Mouse (Mus musculus) stomach, embryonic 16.5 days (tissue): Measurements from ENCODE around the gene Ntm. TPM values are rescaled to one million over a fixed set of nuclear protein-coding genes. Genes with fewer than 3 reads are reported as not detected.

ENCODE experiments used
- ATAC-seq: fragments of 200-750 bp; cut with Nextera tagmentation; 2 replicates; pipeline ENCODE4 v1.8.0; 2017; ENCODE audit warnings: moderate number of reproducible peaks, moderate TSS enrichment; ENCODE audit not compliant: insufficient read depth, low FRiP score
- H3K27ac ChIP-seq: fragments of 300-500 bp; sonication (generic); 2 replicates; pipeline ENCODE4 v1.5.1; 2014; ENCODE audit warnings: low read length
- H3K27me3 ChIP-seq: fragments of 300-500 bp; sonication (generic); 2 replicates; pipeline ENCODE4 v1.6.1; 2014; ENCODE audit warnings: low read length, control low read depth, mixed read lengths; ENCODE audit not compliant: control insufficient read depth, insufficient read depth
- H3K36me3 ChIP-seq: fragments of 300-500 bp; sonication (generic); 2 replicates; pipeline ENCODE4 v1.6.1; 2014; ENCODE audit warnings: low read length; ENCODE audit not compliant: control insufficient read depth, insufficient read depth
- H3K4me1 ChIP-seq: fragments of 300-500 bp; sonication (generic); 2 replicates; pipeline ENCODE4 v1.6.1; 2014; ENCODE audit warnings: low read length, control low read depth, mixed read lengths; ENCODE audit not compliant: control insufficient read depth, insufficient read depth
- H3K4me2 ChIP-seq: fragments of 300-500 bp; sonication (generic); 2 replicates; pipeline ENCODE4 v1.6.1; 2014; ENCODE audit warnings: low read depth, low read length, mixed read lengths
- H3K4me3 ChIP-seq: fragments of 300-500 bp; sonication (generic); replicated peaks from 2 replicates; pipeline ENCODE4 v1.5.1; 2014; ENCODE audit warnings: mild to moderate bottlenecking, low read length
- H3K9ac ChIP-seq: fragments of 300-500 bp; sonication (generic); 2 replicates; pipeline ENCODE4 v1.6.1; 2014; ENCODE audit warnings: low read length
- H3K9me3 ChIP-seq: fragments of 300-500 bp; sonication (generic); replicated peaks from 2 replicates; pipeline ENCODE4 v1.6.1; 2016; ENCODE audit warnings: low read length, control low read depth; ENCODE audit not compliant: control insufficient read depth
- WGBS: fragments of 180-500 bp; shearing (Covaris S2); extraction: QIAGEN DNeasy Blood & Tissue Kit; methylation state at CpG from one replicate; pipeline ENCODE4 v1.1.7; 2014; 5-methylcytosine and 5-hydroxymethylcytosine counted together
- polyA plus RNA-seq: library from polyadenylated mRNA; unstranded; fragments of >200 nt; fragmentation: Nextera tagmentation; extraction: Ambion mirVana; gene quantifications from 2 replicates; pipeline ENCODE4 v1.2.1, GENCODE M21; 2015

Gene Ntm
- polyA plus RNA-seq, 1 experiment from 2014 or later = 15.0 TPM

DNA sequence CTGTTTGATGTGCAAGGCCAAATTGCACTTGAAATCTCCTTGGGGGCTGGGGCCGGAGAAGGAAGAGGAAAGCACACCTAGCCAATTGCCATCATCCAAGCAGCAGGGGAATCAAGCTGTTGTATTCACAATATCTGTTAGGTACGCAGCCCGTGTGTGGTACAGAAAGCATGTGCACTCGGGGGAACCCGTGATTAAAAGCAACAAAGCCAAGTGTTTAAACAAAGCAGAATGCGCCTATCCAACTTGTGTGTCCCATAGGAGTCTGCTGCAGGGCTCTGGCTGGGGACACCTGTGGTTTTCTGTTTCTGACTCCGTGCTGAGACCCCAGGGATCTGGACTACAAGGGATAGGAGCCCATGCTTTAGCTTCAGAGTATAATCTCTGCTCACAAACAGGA, 428.6 kb downstream of the Ntm start:
- Histone ChIP-seq H3K4me2 (no peak overlapping the region), H3K4me3 (no peak overlapping the region), H3K27me3 (no peaks in the 10 kb centered on the region), H3K36me3 (no peaks in the 10 kb centered on the region), H3K27ac (no peak overlapping the region), H3K9me3 (no peaks in the 10 kb centered on the region), H3K4me1 (no peaks in the 10 kb centered on the region), H3K9ac (no peak overlapping the region)
- no peak for ATAC-seq
- 57% methylated on average over 7 of the region's 7 CpGs for WGBS

DNA sequence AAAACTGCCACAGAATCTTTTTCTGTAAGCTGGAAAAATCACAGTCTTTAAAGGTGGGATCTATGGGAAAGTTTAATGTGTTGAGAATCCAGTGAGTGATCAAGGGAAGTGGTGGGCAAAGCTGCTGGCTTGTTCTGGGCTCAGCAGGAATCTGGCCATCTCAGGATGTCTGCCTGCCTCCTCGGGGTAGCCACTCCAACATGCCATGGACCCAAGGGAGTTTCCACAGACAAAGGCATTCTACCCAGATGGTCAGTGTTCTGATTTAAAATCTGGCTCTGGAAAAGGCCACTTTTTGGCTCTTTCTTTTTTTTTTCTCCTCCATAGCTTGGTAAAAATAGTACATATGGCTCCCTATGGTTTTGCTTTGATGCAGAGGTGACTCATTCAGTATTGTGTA, 429.4 kb downstream of the Ntm start:
- 44% methylated on average over 1 of the region's 1 CpGs for WGBS
- H3K4me2 ChIP-seq = no peak overlapping the region
- no peak overlapping the region for H3K27ac ChIP-seq
- H3K4me1 ChIP-seq = no peaks in the 10 kb centered on the region
- ATAC-seq = no peak
- H3K9ac ChIP-seq = no peak overlapping the region
- no peaks in the 10 kb centered on the region for H3K36me3 ChIP-seq
- H3K9me3 ChIP-seq = no peaks in the 10 kb centered on the region
- no peak overlapping the region for H3K4me3 ChIP-seq
- no peaks in the 10 kb centered on the region for H3K27me3 ChIP-seq

DNA sequence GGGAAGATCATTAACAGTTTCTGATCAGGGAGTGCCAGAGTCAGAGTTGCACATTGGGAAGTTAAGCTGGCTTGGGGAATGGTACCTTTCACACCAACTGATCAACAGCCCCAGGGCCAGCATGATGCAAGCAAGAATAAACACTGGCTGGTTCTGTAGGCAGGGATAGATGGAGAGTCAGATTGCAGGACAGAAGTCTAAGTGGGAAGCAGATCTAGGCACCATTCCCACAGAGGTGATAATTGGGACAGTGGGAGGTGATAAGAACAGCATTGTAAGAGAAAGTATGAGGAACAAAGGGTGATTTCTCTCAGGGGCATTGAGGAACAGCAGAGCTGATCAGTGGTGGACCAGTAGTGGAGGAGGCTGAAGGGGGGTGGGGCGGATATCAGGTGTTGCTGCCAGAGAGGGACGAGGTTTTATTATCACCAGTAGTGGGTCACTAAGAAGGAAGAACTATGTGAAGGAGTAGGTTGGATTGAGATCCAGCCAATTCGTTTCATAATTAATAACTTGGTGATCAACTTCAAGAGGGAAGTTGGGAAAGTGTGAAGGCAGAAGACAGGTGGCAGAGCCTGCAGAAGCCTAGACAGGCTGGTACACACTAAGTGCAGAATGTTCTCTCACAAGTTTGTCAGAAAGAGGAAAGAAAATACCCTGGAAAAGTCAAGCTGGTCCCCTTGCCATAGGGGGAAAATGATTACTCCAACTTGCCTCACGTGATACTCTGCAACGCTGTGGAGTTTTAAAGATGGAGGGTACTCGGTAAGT, 431.6 kb downstream of the Ntm start:
- no peaks in the 10 kb centered on the region for H3K36me3 ChIP-seq

GRCm38 (mm10) chr9:29524109-29524508, 438.8 kb downstream of the Ntm start:
- Histone ChIP-seq H3K9ac (no peak overlapping the region), H3K9me3 (no peaks in the 10 kb centered on the region), H3K27ac (no peak overlapping the region), H3K4me2 (no peak overlapping the region), H3K27me3 (no peaks in the 10 kb centered on the region), H3K4me1 (no peaks in the 10 kb centered on the region), H3K36me3 (no peaks in the 10 kb centered on the region), H3K4me3 (no peak overlapping the region)
- no peak for ATAC-seq
- 68% methylated on average over 1 of the region's 1 CpGs for WGBS

More for the DNA sequence above, 431.6 kb downstream of the Ntm start:
- no peak overlapping the region for H3K4me3 ChIP-seq
- H3K4me2 ChIP-seq = no peak overlapping the region
- WGBS = 69% methylated on average over 6 of the region's 6 CpGs
- no peak for ATAC-seq
- H3K4me1 ChIP-seq = no peaks in the 10 kb centered on the region
- H3K9ac ChIP-seq = no peak overlapping the region
- H3K27ac ChIP-seq = no peak overlapping the region
- no peaks in the 10 kb centered on the region for H3K27me3 ChIP-seq
- no peaks in the 10 kb centered on the region for H3K9me3 ChIP-seq

DNA sequence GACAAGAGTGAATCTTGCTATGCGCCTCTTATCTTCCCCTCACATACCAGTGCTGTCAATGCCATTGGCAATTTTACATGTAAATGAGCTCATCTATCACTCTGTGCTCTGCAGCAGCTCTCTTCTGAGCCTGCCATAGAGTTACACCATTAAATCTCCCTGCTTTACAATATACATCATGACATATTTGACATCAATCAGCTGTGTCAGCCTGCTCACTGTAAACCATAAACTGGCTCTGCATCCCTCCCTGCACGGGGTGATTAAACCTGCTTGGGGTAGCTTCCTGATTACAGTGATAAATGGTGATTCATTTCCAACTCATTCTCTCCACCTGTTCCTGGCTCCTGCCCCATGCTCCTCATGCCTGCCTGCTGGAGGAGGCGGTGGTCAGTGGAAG, 439.7 kb downstream of the Ntm start:
- H3K9ac ChIP-seq = no peak overlapping the region
- 35% methylated on average over 3 of the region's 3 CpGs for WGBS
- no peak for ATAC-seq

GRCm38 (mm10) chr9:29519181-29519580, 443.8 kb downstream of the Ntm start:
- Histone ChIP-seq H3K4me3 (no peak overlapping the region), H3K9me3 (no peaks in the 10 kb centered on the region), H3K27me3 (no peaks in the 10 kb centered on the region), H3K27ac (no peak overlapping the region), H3K36me3 (no peaks in the 10 kb centered on the region), H3K4me1 (no peaks in the 10 kb centered on the region), H3K4me2 (no peak overlapping the region), H3K9ac (no peak overlapping the region)
- 68% methylated on average over 2 of the region's 2 CpGs for WGBS
- ATAC-seq = no peak

More for the DNA sequence above, 439.7 kb downstream of the Ntm start:
- Histone ChIP-seq H3K4me1 (no peaks in the 10 kb centered on the region), H3K27me3 (no peaks in the 10 kb centered on the region), H3K36me3 (no peaks in the 10 kb centered on the region), H3K4me3 (no peak overlapping the region), H3K4me2 (no peak overlapping the region), H3K9me3 (no peaks in the 10 kb centered on the region), H3K27ac (no peak overlapping the region)

DNA sequence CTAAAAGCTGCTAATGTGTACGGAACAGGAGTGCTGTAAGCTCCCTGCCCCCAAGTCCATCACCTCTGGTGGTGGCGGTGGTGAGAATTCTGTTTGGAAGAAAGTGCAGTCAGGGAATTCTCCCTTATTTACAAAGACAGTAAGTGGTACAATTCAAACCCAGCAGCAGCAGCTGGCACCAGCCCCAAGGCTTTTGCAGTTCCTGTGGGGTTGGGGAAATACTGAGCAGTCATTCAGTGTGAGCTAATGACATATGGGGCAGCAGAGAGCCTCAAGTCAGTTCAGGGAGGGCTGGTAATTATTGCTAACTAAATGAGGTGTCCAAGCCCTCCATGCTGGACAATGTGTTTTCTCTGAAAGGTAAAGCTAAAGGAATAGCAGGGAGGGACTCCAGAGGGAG, 446.3 kb downstream of the Ntm start:
- Histone ChIP-seq H3K4me2 (no peak overlapping the region), H3K9ac (no peak overlapping the region), H3K9me3 (no peaks in the 10 kb centered on the region), H3K36me3 (no peaks in the 10 kb centered on the region), H3K4me1 (no peaks in the 10 kb centered on the region), H3K27me3 (no peaks in the 10 kb centered on the region), H3K4me3 (no peak overlapping the region), H3K27ac (no peak overlapping the region)
- ATAC-seq = no peak
- 54% methylated on average over 2 of the region's 2 CpGs for WGBS

DNA sequence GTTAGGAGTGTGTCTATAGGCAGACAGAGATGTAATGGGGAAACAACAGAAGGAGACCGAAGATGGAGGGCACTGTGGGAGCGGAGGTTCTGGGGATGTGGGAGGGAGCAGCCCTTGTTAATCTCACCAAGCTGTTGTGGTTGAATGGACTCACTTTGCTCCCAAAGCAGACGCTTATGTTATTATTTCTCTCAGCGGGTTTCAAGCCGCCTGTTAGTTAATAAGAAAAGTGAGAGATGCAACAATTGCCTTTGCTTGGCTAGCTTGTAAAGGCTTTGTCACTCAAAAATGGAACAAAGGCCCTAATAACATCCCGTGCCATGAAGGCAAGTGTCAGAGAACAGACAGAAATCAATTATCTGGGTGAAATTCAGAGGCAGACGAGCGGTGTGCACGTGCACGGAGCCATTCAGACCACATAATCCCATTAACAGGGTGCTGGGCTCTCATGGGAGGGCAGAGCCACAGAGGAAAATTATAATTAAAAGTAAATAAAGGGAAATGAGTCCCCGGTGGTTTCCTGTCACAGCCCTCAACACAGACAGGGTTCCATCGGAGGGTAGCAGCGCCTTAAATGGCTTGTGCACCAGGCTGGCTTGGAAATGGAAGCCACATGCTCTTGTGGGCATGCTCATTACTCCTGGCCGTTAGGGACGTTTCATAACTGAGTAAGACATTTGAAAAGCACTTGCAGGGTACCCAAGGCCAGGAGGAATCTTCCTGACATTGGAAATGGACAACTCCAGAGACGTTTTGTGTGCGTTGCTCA, 448.2 kb downstream of the Ntm start:
- Histone ChIP-seq H3K27me3 (no peaks in the 10 kb centered on the region), H3K27ac (no peak overlapping the region), H3K36me3 (no peaks in the 10 kb centered on the region), H3K4me3 (no peak overlapping the region), H3K9ac (no peak overlapping the region), H3K9me3 (no peaks in the 10 kb centered on the region), H3K4me2 (no peak overlapping the region), H3K4me1 (no peaks in the 10 kb centered on the region)
- WGBS = 88% methylated on average over 17 of the region's 17 CpGs
- no peak for ATAC-seq

DNA sequence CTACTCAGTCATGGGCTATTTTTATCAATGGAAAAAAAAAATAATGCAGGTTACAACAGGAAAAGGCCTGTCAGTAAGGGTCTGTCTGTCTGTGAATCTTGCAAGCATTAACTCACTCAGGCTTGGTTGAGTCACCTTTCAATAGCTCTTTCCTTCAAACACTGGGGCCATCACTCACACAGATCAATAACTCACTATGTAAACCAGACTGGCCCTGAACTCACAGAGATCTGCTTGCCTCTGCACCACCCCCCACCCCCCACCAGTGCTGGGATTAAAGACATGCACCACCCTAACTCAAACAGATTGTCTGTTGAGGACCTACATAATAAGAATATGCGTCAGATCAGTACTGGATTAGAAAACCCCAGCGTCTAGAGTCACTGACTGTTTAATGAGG, 466.9 kb downstream of the Ntm start:
- ATAC-seq = no peak
- Histone ChIP-seq H3K4me2 (no peak overlapping the region), H3K9ac (no peak overlapping the region), H3K27ac (no peak overlapping the region), H3K9me3 (no peaks in the 10 kb centered on the region), H3K4me3 (no peak overlapping the region), H3K4me1 (no peaks in the 10 kb centered on the region), H3K27me3 (no peaks in the 10 kb centered on the region), H3K36me3 (no peaks in the 10 kb centered on the region)
- 40% methylated on average over 2 of the region's 2 CpGs for WGBS
